Mouse (Mus musculus): Measurements from ENCODE around the gene Slc17a1.

- TF ChIP-seq POLR2A (IDR thresholded peaks at IDR 0.05; ENCODE audit: insufficient read length, low read depth) = no peak
- TF ChIP-seq MYOG (IDR thresholded peaks at IDR 0.05; ENCODE audit: control insufficient read depth in 1 of 3, insufficient read depth in 1 of 3, insufficient read length in 2 of 3, low read depth in 2 of 3) = no peak
- TF ChIP-seq E2F4 (IDR thresholded peaks at IDR 0.05; ENCODE audit: insufficient read depth) = no peak
- TF ChIP-seq MAX (IDR thresholded peaks at IDR 0.05; ENCODE audit: low read depth) = no peak
- TF ChIP-seq TCF12 (IDR thresholded peaks at IDR 0.05; ENCODE audit: insufficient read depth, poor library complexity, severe bottlenecking) = no peak
- no peak for TF ChIP-seq USF1 (IDR thresholded peaks at IDR 0.05; ENCODE audit: low read depth)
- TF ChIP-seq CEBPB (IDR thresholded peaks at IDR 0.05; ENCODE audit: insufficient read depth, poor library complexity, severe bottlenecking) = no peak
- no peak for TF ChIP-seq MYOD1 (IDR thresholded peaks at IDR 0.05; ENCODE audit: control insufficient read depth in 1 of 3, insufficient read length in 2 of 3, low read depth in 2 of 3)
- no peak for TF ChIP-seq REST (IDR thresholded peaks at IDR 0.05; ENCODE audit: insufficient read depth, insufficient read length)
- no peak for TF ChIP-seq POLR2AphosphoS2 (IDR thresholded peaks at IDR 0.05; ENCODE audit: insufficient read length, low read depth)
- TF ChIP-seq SRF (IDR thresholded peaks at IDR 0.05; ENCODE audit: control insufficient read depth, insufficient read length, low read depth) = no peak
These were observed 2.4 kb downstream of the Slc17a1 start for GRCm38 (mm10) chr13:23869996-23870395.
